Comparison of ENCODE assay signal across 23 mouse cellular contexts in genomic region chr10:16145397-16145796, GRCm38 (mm10).
"Had no signal": no experiment of that assay in that cellular context is flagged by ENCODE, and none has a peak within 500 bp of the region (broad histone marks: within the 10 kb centered on the region; RNA-seq: fewer than 3 reads in every experiment).

No protein-coding gene starts in this region.

- H3K9ac ChIP-seq: forebrain, postnatal 0 days; heart, embryonic 13.5 days; hindbrain, embryonic 13.5 days; hindbrain, embryonic 15.5 days; kidney, embryonic 15.5 days; limb, embryonic 13.5 days; limb, embryonic 15.5 days; liver, embryonic 12.5 days; liver, embryonic 14.5 days had no signal

- H3K4me3 ChIP-seq: heart, embryonic 13.5 days; hindbrain, embryonic 13.5 days; hindbrain, embryonic 15.5 days; kidney, embryonic 15.5 days; limb, embryonic 13.5 days; limb, embryonic 15.5 days; liver, embryonic 12.5 days had no signal

- H3K4me2 ChIP-seq: heart, embryonic 13.5 days; hindbrain, embryonic 13.5 days; hindbrain, embryonic 15.5 days; kidney, embryonic 15.5 days; limb, embryonic 13.5 days; limb, embryonic 15.5 days; liver, embryonic 12.5 days had no signal

- H3K36me3 ChIP-seq: heart, embryonic 13.5 days; hindbrain, embryonic 13.5 days; hindbrain, embryonic 15.5 days; kidney, embryonic 15.5 days; limb, embryonic 13.5 days; limb, embryonic 15.5 days; liver, embryonic 12.5 days had no signal

- ATAC-seq: forebrain, postnatal 0 days; hindbrain, postnatal 0 days; intestine, embryonic 16.5 days; liver, embryonic 12.5 days had no signal

- H3K9me3 ChIP-seq: heart, embryonic 13.5 days; hindbrain, embryonic 13.5 days; hindbrain, embryonic 15.5 days; kidney, embryonic 15.5 days; limb, embryonic 13.5 days; limb, embryonic 15.5 days; liver, embryonic 12.5 days had no signal

- DNase-seq: forebrain, postnatal 0 days; gastrocnemius, postnatal 14 days; gastrocnemius, postnatal 36 days; kidney, adult 11 months; kidney, adult 2 months; kidney, adult 9 months; kidney, postnatal 14 days; kidney, postnatal 36 days; layer of hippocampus, adult 9-11 months; layer of hippocampus, postnatal 36 days; left cerebral cortex, postnatal 4 days; lung, adult 18-20 months had no signal

- H3K4me1 ChIP-seq: hindbrain, embryonic 13.5 days; hindbrain, embryonic 15.5 days; kidney, embryonic 15.5 days; limb, embryonic 13.5 days; limb, embryonic 15.5 days; liver, embryonic 12.5 days had no signal

- H3K27ac ChIP-seq: heart, embryonic 13.5 days; hindbrain, embryonic 13.5 days; hindbrain, embryonic 15.5 days; hindbrain, postnatal 0 days; kidney, embryonic 15.5 days; kidney, postnatal 0 days; limb, embryonic 13.5 days; limb, embryonic 15.5 days; liver, embryonic 12.5 days; liver, embryonic 14.5 days had no signal

- H3K27me3 ChIP-seq: heart, embryonic 13.5 days; hindbrain, embryonic 13.5 days; hindbrain, embryonic 15.5 days; kidney, embryonic 15.5 days; limb, embryonic 13.5 days; limb, embryonic 15.5 days; liver, embryonic 12.5 days had no signal
